Mouse (Mus musculus) megakaryocyte, embryonic 14.5 days (primary cell): ENCODE data around the gene Gm49673.
"Not testable (repeated sequence)": the region's sequence is repeated elsewhere in the genome, so short reads cannot be mapped to it uniquely, and the experiment has no call there.

Experiments used
- FLI1 ChIP-seq: IDR thresholded peaks from 2 replicates; pipeline ENCODE4 v1.6.1; 2012; ENCODE audit warnings: low read length, inconsistent platforms, mixed read lengths
- GATA1 ChIP-seq: IDR thresholded peaks from 3 replicates; pipeline ENCODE4 v1.6.1; 2012; ENCODE audit warnings: mixed read lengths, low read length, inconsistent platforms, borderline replicate concordance

GRCm38 (mm10) chr17:8112199-8112598 is 35.4 kb downstream of the Gm49673 start:
- not testable (repeated sequence) for TF ChIP-seq GATA1, FLI1
